Comparison of ENCODE assay signal across 11 mouse cellular contexts in genomic region chr19:5824826-5825617, GRCm38 (mm10). TPM values are rescaled to one million over a fixed set of nuclear protein-coding genes. Genes with fewer than 3 reads are reported as not detected.
A peak's percentile ranks its signal among the peaks of the same experiment; 100 is the strongest.
DNase-seq lines count a peak whose midpoint lies in the region; ATAC-seq and TF ChIP-seq lines count a peak whose summit lies in the region.
"Had no signal": no experiment of that assay in that cellular context is flagged by ENCODE, and none has a peak within 500 bp of the region (broad histone marks: within the 10 kb centered on the region; RNA-seq: fewer than 3 reads in every experiment).

No protein-coding gene starts in this region.

- H3K9ac ChIP-seq in embryonic facial prominence, embryonic 15.5 days: no peak overlapping the region
- H3K9ac ChIP-seq: forebrain, embryonic 15.5 days had no signal

- no peak for TF ChIP-seq CTCF in kidney, adult 2 months (conservative IDR thresholded peaks at IDR 0.05; ENCODE audit: insufficient read depth, insufficient read length, low read depth, low read length)

- peak; percentile 66; the same call in 1 of the 2 replicates for ATAC-seq in cerebellum, adult (ENCODE audit: insufficient number of reproducible peaks, low FRiP score, low TSS enrichment)
- ATAC-seq in embryonic facial prominence, embryonic 15.5 days (ENCODE audit: insufficient number of reproducible peaks, low FRiP score, low TSS enrichment, low read depth): 0 out of 2 replicates have a peak, but pooled peaks have one; percentile 32
- ATAC-seq: forebrain, embryonic 15.5 days had no signal

- H3K27me3 ChIP-seq in kidney, adult 2 months (replicated peaks; ENCODE audit: control insufficient read depth, insufficient read depth, low read length): no peaks in the 10 kb centered on the region
- H3K27me3 ChIP-seq in embryonic facial prominence, embryonic 15.5 days: no peaks in the 10 kb centered on the region
- H3K27me3 ChIP-seq in forebrain, embryonic 10.5 days (ENCODE audit: poor library complexity, severe bottlenecking): peaks cover 19% of the 10 kb centered on the region
- H3K27me3 ChIP-seq: forebrain, embryonic 15.5 days had no signal

- TF ChIP-seq POLR2A in kidney, adult 2 months (IDR thresholded peaks at IDR 0.05; ENCODE audit: low read depth, low read length): no peak

- WGBS in kidney, adult 2 months: 54% methylated on average over 10 of the region's 10 CpGs
- 68% methylated on average over 10 of the region's 10 CpGs for WGBS in embryonic facial prominence, embryonic 15.5 days
- 79% methylated on average over 10 of the region's 10 CpGs for WGBS in forebrain, embryonic 10.5 days

- H3K36me3 ChIP-seq in kidney, adult 2 months (ENCODE audit: control insufficient read depth, insufficient read depth, low read length): peaks cover 7% of the 10 kb centered on the region; the same call in 1 of the 2 replicates
- H3K36me3 ChIP-seq in embryonic facial prominence, embryonic 15.5 days: no peaks in the 10 kb centered on the region
- H3K36me3 ChIP-seq in forebrain, embryonic 10.5 days (replicated peaks): no peaks in the 10 kb centered on the region
- H3K36me3 ChIP-seq: forebrain, embryonic 15.5 days had no signal

- peaks cover 31% of the 10 kb centered on the region for H3K4me1 ChIP-seq in kidney, adult 2 months (ENCODE audit: control insufficient read depth, insufficient read depth, low read length)
- H3K4me1 ChIP-seq in embryonic facial prominence, embryonic 15.5 days: peaks cover 38% of the 10 kb centered on the region
- peaks cover 44% of the 10 kb centered on the region for H3K4me1 ChIP-seq in forebrain, embryonic 10.5 days

- no peak overlapping the region for H3K4me3 ChIP-seq in kidney, adult 2 months (ENCODE audit: insufficient read depth, low read depth, low read length)
- no peak overlapping the region for H3K4me3 ChIP-seq in embryonic facial prominence, embryonic 15.5 days (replicated peaks)
- H3K4me3 ChIP-seq in forebrain, embryonic 10.5 days: no peak overlapping the region
- H3K4me3 ChIP-seq: forebrain, embryonic 15.5 days had no signal

- no peak overlapping the region for H3K4me2 ChIP-seq in embryonic facial prominence, embryonic 15.5 days (replicated peaks)
- H3K4me2 ChIP-seq: forebrain, embryonic 15.5 days; lung, embryonic 14.5 days had no signal

- no peaks in the 10 kb centered on the region for H3K9me3 ChIP-seq in embryonic facial prominence, embryonic 15.5 days (replicated peaks)
- no peaks in the 10 kb centered on the region for H3K9me3 ChIP-seq in forebrain, embryonic 10.5 days
- H3K9me3 ChIP-seq: forebrain, embryonic 15.5 days had no signal

- peak overlapping the region; percentile 68 for H3K27ac ChIP-seq in kidney, adult 2 months (ENCODE audit: insufficient read depth, low read depth, low read length)
- H3K27ac ChIP-seq in embryonic facial prominence, embryonic 15.5 days (replicated peaks): peak overlapping the region; percentile 67; the same call in 1 of the 2 replicates
- H3K27ac ChIP-seq in forebrain, embryonic 10.5 days: no peak overlapping the region
- H3K27ac ChIP-seq: forebrain, embryonic 15.5 days had no signal

- no peak for DNase-seq in cerebellum, postnatal 4 days (ENCODE audit: low spot score in 2 of 2)
- DNase-seq in kidney, adult 2 months: no peak
- no peak for DNase-seq in kidney, postnatal 4 days
- peak; percentile 32 for DNase-seq in NIH3T3 (ENCODE audit: low read depth)
- DNase-seq in forebrain, embryonic 10.5 days (ENCODE audit: extremely low spot score, low spot score): no peak
- no peak for DNase-seq in left cerebral cortex, adult 11 months (ENCODE audit: low spot score)
- DNase-seq: layer of hippocampus, postnatal 36 days had no signal

RNA-seq across cellular contexts. Expression of gene Frmd8, which starts 50.1 kb away (rescaled TPM):
- polyA plus RNA-seq in kidney, adult 2 months (2012; rRNA removed): 18.5 and 23.1 TPM in 2 replicates
- 32.5 and 37.4 TPM in 2 replicates for polyA plus RNA-seq in embryonic facial prominence, embryonic 15.5 days (2015; fragmentation: Nextera tagmentation; extraction: Ambion mirVana)
- 36.9 and 40.6 TPM in 2 replicates for polyA plus RNA-seq in forebrain, embryonic 10.5 days (2016; fragmentation: Nextera tagmentation; extraction: Ambion mirVana)

RNA-seq across cellular contexts. Expression of gene Slc25a45, which starts 52.6 kb away (rescaled TPM):
- polyA plus RNA-seq in kidney, adult 2 months (2012; rRNA removed): 52.7 and 63.4 TPM in 2 replicates
- 5.9 and 7.5 TPM in 2 replicates for polyA plus RNA-seq in embryonic facial prominence, embryonic 15.5 days (2015; fragmentation: Nextera tagmentation; extraction: Ambion mirVana)
- polyA plus RNA-seq in forebrain, embryonic 10.5 days (2016; fragmentation: Nextera tagmentation; extraction: Ambion mirVana): 1.5 and 2.0 TPM in 2 replicates

RNA-seq across cellular contexts. Expression of gene Scyl1, which starts 53.8 kb away (rescaled TPM):
- polyA plus RNA-seq in kidney, adult 2 months (2012; rRNA removed): 107 and 134 TPM in 2 replicates
- 81.4 and 81.8 TPM in 2 replicates for polyA plus RNA-seq in embryonic facial prominence, embryonic 15.5 days (2015; fragmentation: Nextera tagmentation; extraction: Ambion mirVana)
- 63.4 and 64.6 TPM in 2 replicates for polyA plus RNA-seq in forebrain, embryonic 10.5 days (2016; fragmentation: Nextera tagmentation; extraction: Ambion mirVana)
